Mouse (Mus musculus) embryonic facial prominence, embryonic 14.5 days (tissue): Measurements from ENCODE around the gene Dnlz. TPM values are rescaled to one million over a fixed set of nuclear protein-coding genes. Genes with fewer than 3 reads are reported as not detected.
A peak's percentile ranks its signal among the peaks of the same experiment; 100 is the strongest.

Source experiments
- ATAC-seq: fragments of 200-750 bp; cut with Nextera tagmentation; 2 replicates; pipeline ENCODE4 v1.8.0; 2017; ENCODE audit warnings: low read depth, moderate number of reproducible peaks, moderate TSS enrichment
- DNase-seq: peaks from one replicate; pipeline ENCODE4 v3.0.0-alpha.2; 2015; ENCODE audit warnings: low spot score
- H3K27ac ChIP-seq: fragments of 300-500 bp; sonication (generic); replicated peaks from 2 replicates; pipeline ENCODE4 v1.5.1; 2014; ENCODE audit warnings: low read depth, mild to moderate bottlenecking, low read length, moderate library complexity
- H3K27me3 ChIP-seq: fragments of 300-500 bp; sonication (generic); replicated peaks from 2 replicates; pipeline ENCODE4 v1.6.1; 2014; ENCODE audit warnings: low read length; ENCODE audit not compliant: control insufficient read depth, insufficient read depth
- H3K36me3 ChIP-seq: fragments of 300-500 bp; sonication (generic); 2 replicates; pipeline ENCODE4 v1.6.1; 2014; ENCODE audit warnings: low read length, mixed read lengths; ENCODE audit not compliant: control insufficient read depth, insufficient read depth
- H3K4me1 ChIP-seq: fragments of 300-500 bp; sonication (generic); 2 replicates; pipeline ENCODE4 v1.6.1; 2014; ENCODE audit warnings: antibody characterized with exemption, low read length; ENCODE audit not compliant: control insufficient read depth, insufficient read depth
- H3K4me2 ChIP-seq: fragments of 300-500 bp; sonication (generic); 2 replicates; pipeline ENCODE4 v1.6.1; 2014; ENCODE audit warnings: low read depth, mild to moderate bottlenecking, low read length, moderate library complexity, mixed read lengths
- H3K4me3 ChIP-seq: fragments of 300-500 bp; sonication (generic); 2 replicates; pipeline ENCODE4 v1.5.1; 2014; ENCODE audit warnings: low read depth, mild to moderate bottlenecking, low read length
- H3K9ac ChIP-seq: fragments of 300-500 bp; sonication (generic); 2 replicates; pipeline ENCODE4 v1.6.1; 2014; ENCODE audit warnings: low read depth, mild to moderate bottlenecking, low read length, moderate library complexity, mixed read lengths
- H3K9me3 ChIP-seq: fragments of 300-500 bp; sonication (generic); 2 replicates; pipeline ENCODE4 v1.6.1; 2016; ENCODE audit warnings: low read length; ENCODE audit not compliant: control insufficient read depth
- WGBS: fragments of 180-500 bp; shearing (Covaris S2); extraction: QIAGEN DNeasy Blood & Tissue Kit; methylation state at CpG from one replicate; pipeline ENCODE4 v1.1.7; 2014; 5-methylcytosine and 5-hydroxymethylcytosine counted together
- polyA plus RNA-seq: library from polyadenylated mRNA; unstranded; fragments of >200 nt; fragmentation: Nextera tagmentation; extraction: Ambion mirVana; gene quantifications from 2 replicates; pipeline ENCODE4 v1.2.1, GENCODE M21; 2014

The Dnlz gene
- polyA plus RNA-seq, 1 experiment from 2014 or later, result 24.2 TPM

DNA sequence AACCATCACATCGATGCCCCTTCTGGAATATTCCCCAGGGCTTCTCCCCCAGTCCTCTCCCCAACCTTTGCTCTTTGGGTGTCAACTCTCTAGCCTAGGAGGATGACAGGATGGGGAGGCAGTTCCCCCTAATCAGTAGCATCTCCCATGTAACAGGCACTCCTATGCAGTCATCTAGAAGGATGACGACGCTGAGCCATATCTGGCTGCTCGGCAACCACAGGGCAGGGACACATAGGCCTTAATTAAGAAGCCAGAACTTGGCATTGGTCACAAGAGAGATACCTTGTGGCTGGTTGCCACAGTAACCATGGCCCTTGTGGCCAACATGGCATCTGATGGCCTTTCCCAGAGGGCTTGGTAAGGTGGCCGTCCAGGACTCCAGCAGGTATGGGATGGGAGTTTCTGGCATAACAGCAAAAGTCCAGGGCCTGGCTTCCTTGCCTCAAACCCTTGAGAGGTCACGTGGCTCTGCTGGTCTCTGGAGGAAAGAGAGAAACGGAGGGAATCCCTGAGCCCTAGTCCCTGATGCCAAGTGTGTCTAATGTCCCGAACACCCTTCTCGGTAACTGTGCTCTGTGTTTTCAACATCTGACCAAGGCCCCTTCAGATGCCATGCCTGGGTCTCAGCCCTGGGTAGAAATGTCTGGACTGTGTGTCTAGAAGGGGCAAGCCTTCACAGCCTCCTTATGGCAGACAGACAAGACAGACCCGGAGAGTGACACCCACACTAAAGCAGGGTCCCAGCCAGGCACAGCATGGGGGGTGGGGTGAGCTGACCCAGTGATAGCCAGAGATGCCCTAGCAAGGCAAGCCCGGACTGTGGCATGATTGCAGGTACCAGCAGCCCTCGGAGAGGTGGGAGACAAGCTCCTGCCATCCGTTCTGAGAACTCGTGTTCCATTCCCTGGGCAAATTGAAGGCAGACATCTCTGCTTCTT, 31.4 kb downstream of the Dnlz start:
- ATAC-seq (no peak), DNase-seq (peak; percentile 31)
- peaks cover 28% of the 10 kb centered on the region for H3K36me3 ChIP-seq
- WGBS, result 83% methylated on average over 14 of the region's 14 CpGs
- H3K9me3 ChIP-seq, result no peaks in the 10 kb centered on the region
- peaks cover 27% of the 10 kb centered on the region for H3K4me1 ChIP-seq
- no peak overlapping the region for H3K9ac ChIP-seq
- H3K4me3 ChIP-seq, result no peak overlapping the region
- no peak overlapping the region for H3K27ac ChIP-seq
- no peaks in the 10 kb centered on the region for H3K27me3 ChIP-seq
- H3K4me2 ChIP-seq, result no peak overlapping the region

DNA sequence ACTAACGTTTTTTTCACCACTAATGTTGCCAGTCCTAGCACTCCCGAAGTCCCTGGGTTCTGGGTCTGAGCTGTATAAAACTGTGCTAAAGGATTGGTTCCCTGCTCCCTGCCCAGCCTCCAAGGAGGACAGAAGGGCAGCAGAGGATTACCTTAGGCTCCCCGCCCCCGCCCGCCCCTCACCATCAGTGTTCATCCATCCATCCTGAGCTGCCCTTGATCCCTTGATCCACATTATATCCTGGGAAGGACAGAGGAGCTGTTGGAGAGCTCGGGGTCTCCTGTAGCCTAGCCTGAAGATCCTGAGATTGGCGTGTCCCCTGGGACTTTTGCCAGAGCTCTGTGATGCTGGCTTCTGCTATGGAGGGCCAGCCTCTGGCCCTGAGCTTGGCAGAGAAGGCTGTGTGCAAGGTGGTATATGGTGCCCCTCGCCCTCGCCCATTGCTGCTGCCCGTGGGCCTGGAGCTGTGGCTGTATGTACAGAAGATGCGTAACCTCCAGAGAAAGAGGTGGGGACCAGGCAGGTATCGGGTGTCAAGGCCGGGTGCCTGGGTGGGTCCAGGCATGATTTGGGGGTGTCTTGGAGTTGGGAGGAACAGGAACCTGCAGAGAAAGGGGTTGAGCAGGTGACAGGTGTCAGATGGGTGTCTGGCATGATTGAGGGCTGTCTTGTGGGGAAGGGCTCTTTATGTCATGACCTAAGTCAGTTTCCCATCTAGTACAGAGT, 32.2 kb downstream of the Dnlz start:
- no peak overlapping the region for H3K4me3 ChIP-seq
- no peak for DNase-seq
- H3K27ac ChIP-seq, result no peak overlapping the region
- no peak overlapping the region for H3K9ac ChIP-seq
- H3K4me1 ChIP-seq, result peaks cover 31% of the 10 kb centered on the region
- WGBS, result 88% methylated on average over 13 of the region's 13 CpGs
- no peak overlapping the region for H3K4me2 ChIP-seq
- H3K36me3 ChIP-seq, result peaks cover 20% of the 10 kb centered on the region
- ATAC-seq, result no peak
- no peaks in the 10 kb centered on the region for H3K27me3 ChIP-seq
- H3K9me3 ChIP-seq, result no peaks in the 10 kb centered on the region

DNA sequence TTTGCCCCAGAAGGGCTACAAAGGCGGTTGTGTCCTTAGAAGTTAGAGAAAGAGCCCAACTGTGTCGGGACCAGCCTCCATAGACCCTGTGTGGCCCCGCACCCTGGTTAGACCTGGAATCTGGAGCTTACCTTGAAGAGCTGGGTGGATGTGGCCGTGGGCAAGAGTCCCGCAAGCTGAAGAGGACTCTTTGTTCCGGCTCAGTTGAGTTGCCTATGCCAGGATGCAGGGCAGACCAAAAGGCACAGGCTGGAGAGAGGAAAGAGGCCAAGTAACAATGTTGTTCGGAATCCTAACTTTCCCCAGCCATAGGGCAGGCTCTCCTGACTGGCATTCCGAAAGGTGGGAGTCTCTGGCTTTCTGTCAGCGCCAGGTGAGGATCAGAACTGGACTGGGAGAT, 32.8 kb downstream of the Dnlz start:
- no peak overlapping the region for H3K27ac ChIP-seq
- ATAC-seq, result no peak
- no peak overlapping the region for H3K9ac ChIP-seq

DNA sequence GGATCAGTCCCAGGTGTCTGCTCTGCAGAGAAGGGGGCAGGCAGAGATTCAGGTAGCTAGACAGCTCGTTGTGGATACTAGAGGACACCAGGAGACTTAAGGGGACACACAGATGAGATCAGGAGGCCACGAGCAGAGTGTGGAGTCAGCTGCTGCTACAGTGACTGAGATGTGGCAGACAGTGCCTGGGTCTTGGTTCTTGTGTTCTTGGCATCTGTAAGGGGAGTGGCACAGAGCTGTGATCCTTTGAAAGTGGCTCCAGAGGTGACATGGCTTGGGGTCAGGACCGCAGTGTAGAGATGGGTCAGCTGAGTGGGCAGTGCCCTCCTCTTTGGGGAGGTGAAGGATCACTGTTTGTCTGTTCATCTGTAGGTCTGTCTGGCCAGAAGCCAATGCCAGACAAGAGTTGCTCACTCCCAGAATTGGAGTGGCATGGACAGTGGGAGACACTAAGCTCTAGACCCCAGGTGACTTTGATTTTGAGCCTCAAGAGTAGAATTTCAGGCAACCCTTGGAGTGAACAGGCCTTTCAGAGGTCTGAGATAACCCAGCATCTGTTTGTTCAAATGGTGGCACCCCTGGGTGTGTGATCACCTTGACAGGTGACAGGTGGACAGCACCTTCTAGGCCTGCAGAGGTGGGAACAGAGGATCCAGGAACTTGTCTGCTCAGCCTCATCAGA, 33.8 kb downstream of the Dnlz start:
- Histone ChIP-seq H3K27ac (no peak overlapping the region), H3K4me3 (no peak overlapping the region), H3K4me1 (peaks cover 44% of the 10 kb centered on the region), H3K9me3 (no peaks in the 10 kb centered on the region), H3K4me2 (peak overlapping the region; percentile 86; the same call in 1 of the 2 replicates), H3K27me3 (no peaks in the 10 kb centered on the region), H3K36me3 (peaks cover 4% of the 10 kb centered on the region; the same call in 1 of the 2 replicates), H3K9ac (peak overlapping the region; percentile 91; the same call in 1 of the 2 replicates)
- ATAC-seq, result no peak
- DNase-seq, result no peak
- 88% methylated on average over 3 of the region's 3 CpGs for WGBS

More for the DNA sequence above, 32.8 kb downstream of the Dnlz start:
- Histone ChIP-seq H3K36me3 (peaks cover 14% of the 10 kb centered on the region), H3K4me1 (peaks cover 37% of the 10 kb centered on the region), H3K4me2 (no peak overlapping the region), H3K9me3 (no peaks in the 10 kb centered on the region), H3K27me3 (no peaks in the 10 kb centered on the region), H3K4me3 (no peak overlapping the region)
- 78% methylated on average over 9 of the region's 9 CpGs for WGBS
- no peak for DNase-seq

DNA sequence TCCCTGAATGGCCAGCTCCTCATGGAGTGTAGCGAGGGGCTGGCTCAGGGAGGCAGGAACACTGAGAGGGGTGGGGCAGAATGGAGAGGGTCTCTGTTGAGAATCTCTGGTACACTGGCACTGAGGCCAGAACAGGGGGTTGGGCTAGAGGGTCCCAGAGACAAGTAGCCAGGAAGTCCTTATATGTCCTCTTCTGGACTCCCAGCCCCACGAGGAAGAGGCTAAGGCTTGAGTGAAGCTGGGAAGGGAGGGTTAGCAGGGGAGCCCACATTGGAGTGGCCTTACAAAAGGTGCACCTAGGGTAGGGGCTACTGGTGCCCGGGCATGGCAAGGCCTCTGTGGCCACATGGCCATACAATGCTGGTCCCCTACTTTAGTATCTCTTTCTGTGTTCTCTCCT, 34.5 kb downstream of the Dnlz start:
- H3K36me3 ChIP-seq, result no peaks in the 10 kb centered on the region; the same call in 1 of the 2 replicates
- H3K4me3 ChIP-seq, result peak overlapping the region; percentile 74; the same call in 1 of the 2 replicates
- peaks cover 44% of the 10 kb centered on the region for H3K4me1 ChIP-seq
- no peaks in the 10 kb centered on the region for H3K27me3 ChIP-seq
- WGBS, result 51% methylated on average over 3 of the region's 3 CpGs
- ATAC-seq (no peak), DNase-seq (no peak)
- H3K9me3 ChIP-seq, result no peaks in the 10 kb centered on the region
- peak overlapping the region; percentile 91 for H3K9ac ChIP-seq
- H3K27ac ChIP-seq, result peak overlapping the region; percentile 95; the same call in 1 of the 2 replicates
- peak overlapping the region; percentile 86 for H3K4me2 ChIP-seq

DNA sequence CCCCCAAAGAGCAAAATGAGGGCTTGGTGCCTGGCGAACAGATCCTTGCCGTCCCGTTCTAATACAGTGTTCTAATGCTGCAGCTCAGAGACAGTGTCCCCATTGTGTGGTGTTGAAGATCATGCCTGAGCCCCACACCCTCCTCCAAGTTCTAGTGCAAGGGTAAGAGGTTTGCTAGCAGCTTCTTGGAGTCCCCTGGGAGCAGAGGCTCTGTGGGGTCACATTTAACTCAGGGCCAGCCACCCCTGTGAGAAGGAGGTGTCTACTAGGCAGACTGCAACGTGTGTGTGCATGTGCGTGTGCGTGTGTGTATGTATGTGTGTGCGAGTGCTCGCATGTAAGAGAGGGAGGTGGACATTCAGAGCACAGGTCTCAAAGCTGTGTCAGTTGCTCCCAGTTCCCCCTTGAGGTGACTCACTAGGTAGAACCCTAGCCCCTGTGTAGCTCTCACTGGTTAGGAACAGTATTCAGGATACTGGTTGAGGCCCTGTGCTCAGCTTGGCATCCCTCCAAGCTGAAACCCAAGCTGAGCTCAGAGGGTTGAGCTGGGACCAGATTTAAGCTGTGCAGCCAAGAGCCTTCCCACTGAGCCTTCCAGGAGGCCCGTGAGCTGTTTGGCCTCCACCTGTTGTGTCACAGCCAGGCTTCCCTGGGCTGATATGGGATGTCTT, 35.2 kb downstream of the Dnlz start:
- ATAC-seq, result peak; percentile 66
- no peaks in the 10 kb centered on the region for H3K27me3 ChIP-seq
- H3K9me3 ChIP-seq, result no peaks in the 10 kb centered on the region
- peak overlapping the region; percentile 95 for H3K27ac ChIP-seq
- H3K9ac ChIP-seq, result peak overlapping the region; percentile 91
- peak; percentile 91 for DNase-seq
- no peaks in the 10 kb centered on the region; the same call in 1 of the 2 replicates for H3K36me3 ChIP-seq
- WGBS, result 36% methylated on average over 9 of the region's 9 CpGs
- peak overlapping the region; percentile 74 for H3K4me3 ChIP-seq
- peaks cover 44% of the 10 kb centered on the region for H3K4me1 ChIP-seq
- peak overlapping the region; percentile 86 for H3K4me2 ChIP-seq

DNA sequence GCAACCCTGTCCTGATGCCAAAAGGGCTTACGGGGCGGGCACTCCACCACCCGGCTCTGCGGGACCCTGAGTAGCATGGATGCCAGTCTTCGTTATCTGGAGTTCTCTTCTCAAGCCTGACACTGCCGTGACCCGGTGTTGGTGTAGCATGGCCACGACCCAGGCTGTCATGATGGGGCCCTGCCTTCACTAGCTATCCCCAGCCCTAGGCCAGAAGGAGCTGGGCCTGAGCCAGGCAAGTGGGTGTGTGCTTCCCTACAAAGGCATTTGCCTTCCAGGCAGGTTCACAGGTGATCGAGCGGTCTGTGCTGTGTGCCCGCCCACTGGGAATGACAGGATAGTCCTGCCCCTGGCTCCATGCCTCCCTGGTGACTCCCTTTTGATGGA, 36.0 kb downstream of the Dnlz start:
- peak overlapping the region; percentile 74 for H3K4me3 ChIP-seq
- WGBS, result 3% methylated on average over 10 of the region's 11 CpGs
- no peaks in the 10 kb centered on the region for H3K36me3 ChIP-seq
- no peaks in the 10 kb centered on the region for H3K27me3 ChIP-seq
- H3K4me2 ChIP-seq, result peak overlapping the region; percentile 86
- peak; percentile 16 for ATAC-seq
- no peaks in the 10 kb centered on the region for H3K9me3 ChIP-seq
- H3K4me1 ChIP-seq, result peaks cover 44% of the 10 kb centered on the region
- peak overlapping the region; percentile 91 for H3K9ac ChIP-seq
- peak; percentile 74 for DNase-seq
- peak overlapping the region; percentile 95 for H3K27ac ChIP-seq
